Mouse (Mus musculus): ENCODE measurements at regions not wholly inside any gene's neighbourhood (a gene's known extent, or its start where the extent isn't known, plus 50 kb on each side); places are given as distances from the start of the nearest gene placed in this dataset.
A peak's percentile ranks its signal among the peaks of the same experiment; 100 is the strongest.

- intact Hi-C loops (cut with DNase I) = no loop called here
Measured at GRCm38 (mm10) chr7:129964192-129964591, 372.5 kb downstream of the Wdr11 start.

GRCm38 (mm10) chr7:129965281-129966051 lies 373.8 kb downstream of the Wdr11 start:
- DNase-seq (ENCODE audit: extremely low spot score in 1 of 2, low spot score in 2 of 2) = no peak
- intact Hi-C loops (cut with DNase I) = no loop called here

More at GRCm38 (mm10) chr7:129964192-129964591, 372.5 kb downstream of the Wdr11 start:
- DNase-seq (ENCODE audit: extremely low spot score in 1 of 2, low spot score in 2 of 2) = no peak

GRCm38 (mm10) chr7:129966771-129967170 lies 375.1 kb downstream of the Wdr11 start:
- peak in 1 of 2 experiments; percentile 35 for DNase-seq (ENCODE audit: extremely low spot score in 1 of 2, low spot score in 2 of 2)
- intact Hi-C loops (cut with DNase I) = no loop called here

GRCm38 (mm10) chr7:129970201-129970600 lies 378.5 kb downstream of the Wdr11 start:
- no peak for DNase-seq (ENCODE audit: extremely low spot score in 1 of 2, low spot score in 2 of 2)
- intact Hi-C loops (cut with DNase I) = loop anchor here (10.0 kb wide), 1 partner anchor 295 kb away; no protein-coding TSS in a partner anchor

GRCm38 (mm10) chr7:129974206-129974605 lies 382.5 kb downstream of the Wdr11 start:
- intact Hi-C loops (cut with DNase I) = loop anchor here (10.0 kb wide), 1 partner anchor 291 kb away; no protein-coding TSS in a partner anchor
- no peak for DNase-seq (ENCODE audit: extremely low spot score in 1 of 2, low spot score in 2 of 2)

- DNase-seq (ENCODE audit: extremely low spot score in 1 of 2, low spot score in 2 of 2) = no peak
- intact Hi-C loops (cut with DNase I) = loop anchor here (10.0 kb wide), 1 partner anchor 290 kb away; no protein-coding TSS in a partner anchor
Measured at GRCm38 (mm10) chr7:129974837-129975236, 383.2 kb downstream of the Wdr11 start.

GRCm38 (mm10) chr7:129975781-129976514 lies 384.3 kb downstream of the Wdr11 start:
- intact Hi-C loops (cut with DNase I) = loop anchor here (10.0 kb wide), 1 partner anchor 289 kb away; no protein-coding TSS in a partner anchor
- DNase-seq (ENCODE audit: extremely low spot score in 1 of 2, low spot score in 2 of 2) = no peak

- no peak for DNase-seq (ENCODE audit: extremely low spot score in 1 of 2, low spot score in 2 of 2)
- intact Hi-C loops (cut with DNase I) = loop anchor here (10.0 kb wide), 1 partner anchor 286 kb away; no protein-coding TSS in a partner anchor
Measured at GRCm38 (mm10) chr7:129978576-129978975, 386.9 kb downstream of the Wdr11 start.

- intact Hi-C loops (cut with DNase I) = loop anchor here (10.0 kb wide), 1 partner anchor 285 kb away; no protein-coding TSS in a partner anchor
- DNase-seq (ENCODE audit: extremely low spot score in 1 of 2, low spot score in 2 of 2) = no peak
Measured at GRCm38 (mm10) chr7:129979337-129979736, 387.7 kb downstream of the Wdr11 start.

GRCm38 (mm10) chr7:129980501-129980900 lies 388.8 kb downstream of the Wdr11 start:
- intact Hi-C loops (cut with DNase I) = no loop called here
- DNase-seq (ENCODE audit: extremely low spot score in 1 of 2, low spot score in 2 of 2) = no peak

GRCm38 (mm10) chr7:129982411-129982810 lies 390.7 kb downstream of the Wdr11 start:
- intact Hi-C loops (cut with DNase I) = no loop called here
- no peak for DNase-seq (ENCODE audit: extremely low spot score in 1 of 2, low spot score in 2 of 2)

- no peak for DNase-seq (ENCODE audit: extremely low spot score in 1 of 2, low spot score in 2 of 2)
- intact Hi-C loops (cut with DNase I) = no loop called here
Measured at GRCm38 (mm10) chr7:129983601-129984120, 392.0 kb downstream of the Wdr11 start.

GRCm38 (mm10) chr7:129984367-129984766 lies 392.7 kb downstream of the Wdr11 start:
- DNase-seq (ENCODE audit: extremely low spot score in 1 of 2, low spot score in 2 of 2) = no peak
- intact Hi-C loops (cut with DNase I) = no loop called here

GRCm38 (mm10) chr7:129987119-129987665 lies 395.5 kb downstream of the Wdr11 start:
- intact Hi-C loops (cut with DNase I) = no loop called here
- no peak for DNase-seq (ENCODE audit: extremely low spot score in 1 of 2, low spot score in 2 of 2)

- intact Hi-C loops (cut with DNase I) = no loop called here
Measured at GRCm38 (mm10) chr7:129987713-129988112, 396.1 kb downstream of the Wdr11 start.

GRCm38 (mm10) chr7:129993446-129994223 lies 402.0 kb downstream of the Wdr11 start:
- intact Hi-C loops (cut with DNase I) = no loop called here
- DNase-seq (ENCODE audit: extremely low spot score in 1 of 2, low spot score in 2 of 2) = no peak

More at GRCm38 (mm10) chr7:129987713-129988112, 396.1 kb downstream of the Wdr11 start:
- DNase-seq (ENCODE audit: extremely low spot score in 1 of 2, low spot score in 2 of 2) = no peak

GRCm38 (mm10) chr7:129995529-129995928 lies 403.9 kb downstream of the Wdr11 start:
- no peak for DNase-seq (ENCODE audit: extremely low spot score in 1 of 2, low spot score in 2 of 2)
- intact Hi-C loops (cut with DNase I) = no loop called here

- peak; percentile 58 to 65 for DNase-seq (ENCODE audit: extremely low spot score in 1 of 2, low spot score in 2 of 2)
- intact Hi-C loops (cut with DNase I) = no loop called here
Measured at GRCm38 (mm10) chr7:130001064-130001463, 409.4 kb downstream of the Wdr11 start.
